Mouse (Mus musculus) erythroblast, embryonic 14.5 days (primary cell): ENCODE results near the gene Plin3.

Experiments
- GATA1 ChIP-seq: IDR thresholded peaks from 2 replicates; pipeline ENCODE4 v1.6.1; 2012; ENCODE audit warnings: low read length, inconsistent platforms, mixed read lengths
- TAL1 ChIP-seq: IDR thresholded peaks from 3 replicates; pipeline ENCODE4 v1.6.1; 2012; ENCODE audit warnings: low read length, inconsistent platforms, mixed read lengths

- TF ChIP-seq GATA1 (no peak), TAL1 (no peak)
These were observed 11.5 kb downstream of the Plin3 start for GRCm38 (mm10) chr17:56281193-56281592.
